Mouse (Mus musculus) lung, postnatal 4 days (tissue): Measurements from ENCODE around the gene Jam3.

Experiments
- DNase-seq, 2 experiments: peaks; one replicate each; pipeline ENCODE4 v3.0.0; 2021

The Jam3 gene

GRCm38 (mm10) chr9:27154763-27155530, at the start of gene Jam3:
Gene Jam3, minus strand, starts transcription at chr9:27155421.
- DNase-seq: peak; percentile 90 to 92

DNA sequence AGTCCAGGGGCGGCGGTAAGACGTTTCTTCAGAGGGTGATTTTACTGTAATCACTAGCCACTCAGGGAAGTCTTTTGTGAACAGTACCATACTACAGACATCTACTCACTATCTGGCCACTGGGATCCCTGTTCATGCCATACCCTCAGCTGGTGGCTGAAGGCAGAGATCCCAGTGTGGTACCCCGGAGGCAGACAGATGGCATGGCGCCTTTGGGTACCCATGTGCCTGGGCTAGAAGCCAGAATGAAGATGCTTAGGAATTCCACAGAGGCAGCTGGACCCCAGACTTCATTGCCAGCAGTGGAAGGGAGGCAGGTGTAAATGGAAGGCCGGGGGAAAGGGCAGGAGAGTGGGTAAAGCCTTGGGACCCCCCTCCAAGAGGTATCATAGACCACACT, 49.0 kb upstream of the Jam3 start:
- no peak for DNase-seq

GRCm38 (mm10) chr9:27203134-27203533, 47.9 kb upstream of the Jam3 start:
- no peak for DNase-seq

DNA sequence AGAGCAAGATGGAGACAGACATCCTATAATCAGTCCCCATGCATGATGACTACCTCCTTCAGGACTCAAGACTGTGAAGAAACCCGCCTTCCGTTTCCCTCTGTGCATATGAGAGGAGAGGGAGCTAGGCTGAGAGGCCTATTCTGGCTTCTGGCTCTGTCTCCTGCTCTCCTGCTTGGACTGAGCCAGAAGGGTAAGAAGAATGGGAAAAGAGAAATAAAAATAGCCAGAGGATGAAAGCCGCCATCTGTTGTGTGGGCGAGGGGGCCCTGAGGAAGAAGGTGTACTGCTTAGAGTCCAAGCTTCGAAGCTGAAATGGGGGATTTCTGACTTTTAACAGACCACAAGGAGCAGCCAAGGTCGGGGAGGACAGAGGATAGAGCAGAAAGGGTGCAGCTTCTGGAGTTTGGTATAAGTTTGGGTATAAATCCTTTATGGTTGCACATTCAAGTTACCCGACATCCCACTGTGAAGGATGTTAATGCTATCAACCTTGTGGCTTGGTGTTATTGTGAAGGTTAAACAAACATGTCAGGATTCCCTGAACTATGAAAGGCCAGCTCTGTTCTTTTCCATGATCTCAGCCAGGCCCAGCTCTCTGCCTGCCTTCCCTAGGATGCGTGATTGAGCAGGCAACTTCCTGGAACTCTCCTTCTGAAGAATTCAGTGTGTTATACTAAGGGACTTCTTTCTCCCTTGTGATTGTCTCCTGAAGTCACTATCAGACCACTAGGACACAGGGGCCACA, 46.4 kb upstream of the Jam3 start:
- no peak for DNase-seq

- DNase-seq: no peak
These were observed 38.4 kb upstream of the Jam3 start for GRCm38 (mm10) chr9:27193592-27194080.

DNA sequence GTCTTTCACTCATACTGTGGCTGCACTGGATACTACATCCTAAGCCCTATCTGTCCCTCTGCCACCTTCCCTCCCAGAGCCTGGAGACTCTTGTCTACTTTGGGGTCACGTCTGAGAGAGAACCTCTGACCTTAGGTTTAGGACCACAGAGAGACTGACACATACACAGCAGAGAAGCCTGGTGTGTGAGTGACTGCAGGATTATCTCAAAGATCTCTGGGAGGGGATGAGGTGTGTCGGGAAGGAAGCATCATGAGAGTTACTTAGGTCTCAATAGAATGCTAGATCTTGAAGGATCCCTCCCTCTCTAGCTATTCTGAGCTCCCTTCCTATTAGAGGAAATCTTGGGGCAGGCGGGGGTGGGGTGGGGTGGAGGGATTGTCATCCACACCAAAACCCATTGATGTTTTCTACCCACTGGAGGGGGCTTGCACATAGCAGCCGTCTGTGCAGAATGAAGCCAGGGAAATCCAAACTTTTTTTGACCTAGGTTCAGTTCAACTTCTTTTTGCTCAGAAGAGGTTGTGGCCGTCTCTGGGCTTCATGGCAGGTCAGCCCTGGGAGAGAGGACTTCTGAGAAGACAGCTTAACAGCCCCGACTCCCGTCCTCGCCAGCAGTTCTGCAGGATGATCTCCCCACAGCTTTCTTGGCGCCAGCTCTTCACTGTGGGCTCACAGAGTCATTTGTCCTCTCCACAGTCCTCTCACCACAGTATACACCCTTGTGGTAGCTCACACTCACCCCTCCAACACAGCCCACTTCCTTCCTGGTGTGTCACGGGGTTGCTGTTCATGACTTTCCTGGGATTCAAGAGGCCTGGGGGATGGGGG, 37.8 kb upstream of the Jam3 start:
- peak; percentile 19 to 51 for DNase-seq

DNA sequence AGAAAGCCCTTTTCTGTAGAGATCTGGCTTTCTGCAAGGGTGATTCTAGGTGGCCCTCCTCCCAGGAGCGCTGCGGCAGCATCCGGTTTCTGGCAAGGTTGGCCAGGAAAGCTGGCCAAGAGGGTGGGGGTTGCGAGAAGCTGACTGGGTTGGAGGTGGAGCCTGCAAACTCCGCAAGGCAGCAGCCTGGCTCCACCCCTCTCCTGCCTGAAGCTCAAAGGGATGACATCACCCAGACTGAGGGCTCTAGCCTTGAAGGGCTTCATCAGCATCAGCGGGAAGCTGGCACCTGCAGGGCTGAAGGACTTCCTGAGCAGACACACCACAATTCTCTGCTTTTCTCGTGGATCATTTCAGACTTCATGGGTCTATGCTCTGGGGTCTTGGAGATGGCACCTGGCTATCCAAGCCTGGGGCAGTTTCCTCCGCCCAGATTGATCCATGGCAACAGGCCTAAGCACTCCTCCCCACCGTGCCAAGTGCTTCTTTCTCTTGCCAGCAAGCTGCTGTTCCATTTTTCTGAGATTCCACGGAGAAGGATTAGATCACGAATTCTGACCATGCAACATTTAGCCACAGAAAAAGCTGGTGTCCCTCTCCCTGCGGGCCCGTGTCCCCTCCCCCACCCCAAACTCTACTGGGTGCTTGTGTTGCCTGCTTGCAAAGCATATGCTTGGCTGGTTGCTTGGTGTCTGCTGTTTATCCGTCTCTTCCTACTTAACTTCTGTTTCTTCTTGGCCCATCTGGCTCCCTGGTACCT, 37.0 kb upstream of the Jam3 start:
- peak; percentile 89 to 92 for DNase-seq

- DNase-seq: peak; percentile 68 to 79
These were observed 36.3 kb upstream of the Jam3 start for GRCm38 (mm10) chr9:27191501-27191981.

DNA sequence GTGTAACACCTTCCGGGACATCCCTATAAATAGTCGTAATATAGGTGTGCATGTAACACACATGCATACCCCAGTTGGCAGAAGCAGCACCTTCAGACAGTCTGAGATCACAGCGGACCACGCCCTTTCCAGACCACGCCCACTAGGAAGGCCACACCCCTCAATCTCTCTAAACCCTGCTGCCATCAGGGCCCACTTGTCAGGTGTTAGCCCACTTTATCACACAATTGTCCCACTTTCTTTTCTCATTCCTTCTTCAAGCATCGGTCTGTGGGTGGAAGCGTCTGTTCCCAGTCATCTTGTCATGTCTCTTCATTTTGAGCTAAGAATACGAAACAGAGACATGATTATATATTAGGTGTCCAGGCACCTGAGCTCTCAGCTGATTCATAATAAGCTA, 35.2 kb upstream of the Jam3 start:
- DNase-seq: no peak

- DNase-seq: no peak
These were observed 34.1 kb upstream of the Jam3 start for GRCm38 (mm10) chr9:27189306-27189705.

GRCm38 (mm10) chr9:27188677-27189241, 33.5 kb upstream of the Jam3 start:
- DNase-seq: no peak

DNA sequence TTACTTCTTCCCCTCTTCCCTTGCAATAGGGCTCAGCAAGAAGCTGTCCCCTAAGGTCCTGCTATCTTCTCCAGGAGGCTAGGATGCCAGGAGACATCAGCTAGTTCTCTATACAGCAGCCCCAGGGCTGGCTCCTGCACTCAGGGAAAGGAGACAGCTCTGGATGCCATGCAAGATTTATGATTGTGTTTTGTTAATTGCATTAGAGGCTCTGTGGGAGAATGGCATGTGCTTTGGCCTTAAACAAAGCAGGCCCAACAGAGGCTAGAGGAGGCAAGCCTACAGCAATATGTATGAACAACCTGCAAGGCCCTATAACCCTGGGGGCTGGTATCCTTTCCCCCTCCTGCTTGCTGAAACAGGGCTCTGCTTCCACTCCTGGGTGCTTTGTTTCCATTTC, 30.6 kb upstream of the Jam3 start:
- DNase-seq: no peak

DNA sequence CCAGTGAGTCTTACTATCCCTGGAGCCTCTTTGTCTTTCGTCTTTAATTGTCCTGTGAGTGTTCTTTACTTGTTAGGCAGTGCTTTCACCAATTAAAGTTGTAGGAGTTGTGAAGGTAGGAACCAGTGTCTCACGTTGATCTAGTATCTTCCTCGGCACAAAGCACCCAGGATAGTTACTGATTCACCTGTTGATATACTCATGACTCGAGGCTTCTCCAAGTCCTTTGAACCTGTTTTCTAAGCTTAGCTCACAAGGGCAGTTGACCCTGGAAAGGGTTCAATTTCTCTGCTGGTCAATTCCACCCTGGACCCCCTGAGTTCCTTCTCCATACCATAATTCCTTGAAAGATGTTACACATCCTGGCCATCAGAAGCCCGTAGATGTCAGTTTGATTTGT, 26.9 kb upstream of the Jam3 start:
- no peak for DNase-seq

DNA sequence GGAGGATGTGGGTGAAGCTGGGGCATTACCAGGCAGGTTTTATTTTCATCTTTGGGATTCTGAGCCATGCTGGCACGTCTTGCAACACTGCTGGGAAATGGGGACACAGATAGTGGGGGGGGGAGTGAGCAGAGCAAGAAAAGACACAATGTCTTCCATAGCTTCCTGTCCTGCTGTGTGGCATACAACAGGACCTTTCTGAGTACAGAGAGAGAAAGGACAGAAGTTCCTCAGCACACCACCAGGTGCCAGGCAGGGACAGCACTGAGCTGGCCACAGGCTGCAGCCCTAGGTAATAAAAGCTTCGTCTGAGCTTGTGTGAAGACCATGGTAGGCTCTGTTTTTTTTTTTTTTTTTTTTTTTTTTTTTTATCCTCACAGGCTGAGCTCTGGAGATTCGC, 25.3 kb upstream of the Jam3 start:
- DNase-seq: no peak

- no peak for DNase-seq
These were observed 23.7 kb upstream of the Jam3 start for GRCm38 (mm10) chr9:27178935-27179334.

GRCm38 (mm10) chr9:27176154-27176553, 20.9 kb upstream of the Jam3 start:
- peak; percentile 30 to 69 for DNase-seq

DNA sequence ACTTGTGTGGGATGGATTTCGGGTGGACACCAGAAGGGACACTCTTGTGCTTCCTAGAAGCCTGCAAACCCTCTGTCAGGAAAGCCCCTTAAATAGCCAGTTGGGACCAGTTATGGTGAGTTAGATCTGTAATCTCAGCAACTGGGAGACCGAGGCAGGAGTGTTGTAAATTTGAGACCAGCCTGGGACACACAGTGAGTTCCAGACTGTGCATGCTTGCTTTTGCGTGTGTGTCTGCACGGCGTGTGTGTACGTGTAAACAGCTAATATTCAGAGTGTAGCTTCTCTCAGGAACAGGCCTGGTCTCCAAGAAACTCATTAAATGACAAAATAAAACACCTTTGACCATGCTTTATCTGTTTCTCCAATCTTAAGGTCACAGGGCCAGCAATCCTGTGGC, 20.5 kb upstream of the Jam3 start:
- no peak for DNase-seq

GRCm38 (mm10) chr9:27175241-27175640, 20.0 kb upstream of the Jam3 start:
- DNase-seq: no peak

GRCm38 (mm10) chr9:27174079-27174478, 18.9 kb upstream of the Jam3 start:
- DNase-seq: no peak

DNA sequence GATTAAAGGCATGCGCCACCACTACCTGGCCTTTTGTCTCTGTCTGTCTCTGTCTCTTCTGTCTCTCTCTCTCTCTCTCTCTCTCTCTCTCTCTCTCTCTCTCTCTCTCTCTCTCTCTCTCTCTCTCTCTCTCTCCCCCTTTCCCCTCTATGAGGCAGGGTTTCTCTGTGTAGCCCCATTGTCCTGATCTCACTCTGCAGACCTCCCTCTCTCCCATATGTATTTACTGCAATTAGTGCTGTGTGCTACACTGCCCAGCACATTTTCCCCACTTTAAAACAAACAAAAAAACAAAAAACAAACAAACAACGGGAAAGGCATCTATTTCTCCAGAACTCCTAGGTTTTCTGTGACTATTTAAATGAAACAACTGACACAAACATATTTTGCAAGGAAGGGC, 18.4 kb upstream of the Jam3 start:
- no peak for DNase-seq

DNA sequence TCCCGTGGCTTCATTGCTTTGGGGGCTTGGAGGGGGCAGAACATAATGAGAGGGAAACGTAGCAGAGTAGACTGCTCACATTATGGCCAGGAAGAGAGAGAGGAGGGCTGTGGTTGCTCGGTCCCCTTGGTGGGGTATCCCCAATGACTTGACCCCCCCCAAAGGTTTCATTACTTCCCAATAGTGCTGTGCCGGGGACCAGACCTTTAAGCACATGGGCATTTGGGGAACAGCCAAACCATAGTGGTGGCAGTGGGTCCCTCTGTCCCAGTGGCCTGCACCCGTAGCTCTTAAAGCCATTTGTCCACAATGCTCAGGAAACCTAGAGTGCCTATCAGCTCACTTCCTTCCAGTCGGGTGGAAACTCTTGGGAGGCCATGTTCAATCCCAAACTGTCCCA, 17.6 kb upstream of the Jam3 start:
- no peak for DNase-seq

DNA sequence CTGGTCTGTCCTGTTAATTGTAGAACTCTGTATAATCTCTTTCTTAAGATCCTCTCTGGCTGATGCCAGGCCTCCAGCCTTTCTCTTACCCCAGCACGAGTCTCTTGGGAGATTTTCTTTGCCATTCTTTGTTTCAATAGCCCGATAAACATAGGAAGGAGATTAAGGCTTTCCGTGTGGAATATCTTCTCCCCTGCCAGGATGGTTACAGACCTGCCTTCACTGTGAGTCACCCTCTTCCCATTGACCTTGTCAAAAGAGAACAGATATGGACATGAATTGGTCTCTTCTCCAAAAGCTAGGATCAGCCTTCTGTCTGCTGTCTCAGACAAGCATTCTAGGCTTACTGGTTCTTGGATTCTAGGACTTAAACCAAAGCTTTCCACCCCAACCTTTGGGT, 15.5 kb upstream of the Jam3 start:
- no peak for DNase-seq
